Mouse (Mus musculus): ENCODE data around the gene Golgb1.

DNA sequence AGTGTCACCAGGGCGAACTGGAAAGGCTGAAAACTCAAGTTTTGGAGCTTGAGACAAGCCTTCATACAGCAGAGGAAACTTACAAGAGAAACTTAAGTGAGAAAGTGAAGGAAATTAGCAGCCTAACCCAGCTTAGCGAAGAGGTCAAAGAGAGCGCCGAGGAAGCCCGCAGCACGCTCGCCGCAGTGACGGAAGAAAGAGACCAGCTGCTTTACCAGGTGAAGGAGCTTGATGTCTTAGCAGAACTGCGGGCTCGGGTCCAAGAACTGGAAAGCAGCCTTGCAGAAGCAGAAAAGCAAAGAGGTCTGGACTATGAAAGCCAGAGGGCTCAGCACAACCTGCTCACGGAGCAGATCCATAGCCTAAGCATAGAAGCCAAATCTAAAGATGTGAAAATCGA is 37.4 kb downstream of the Golgb1 start:
- no peak for TF ChIP-seq CTCF (IDR thresholded peaks at IDR 0.05; ENCODE audit: low read depth)
- no peak for TF ChIP-seq EP300 (IDR thresholded peaks at IDR 0.05; ENCODE audit: low read depth)

Measured in heart, postnatal 0 days (tissue).